Mouse (Mus musculus) cerebellum, adult 2 months (tissue): ENCODE results near the gene Hyou1.

Source experiments
- CTCF ChIP-seq: fragments of 200-500 bp; IDR thresholded peaks from 2 replicates; pipeline ENCODE4 v1.5.1; 2011; ENCODE audit warnings: low read depth, mild to moderate bottlenecking, control low read depth, low read length, moderate library complexity, borderline replicate concordance; ENCODE audit not compliant: insufficient read depth
- POLR2A ChIP-seq: fragments of 200-500 bp; IDR thresholded peaks from 2 replicates; pipeline ENCODE4 v1.6.1; 2011; ENCODE audit warnings: low read length, control low read depth, borderline replicate concordance; ENCODE audit not compliant: insufficient read depth

GRCm38 (mm10) chr9:44347621-44348020 is 31.7 kb upstream of the Hyou1 start:
- TF ChIP-seq POLR2A = no peak
- no peak for TF ChIP-seq CTCF
